Mouse (Mus musculus): ENCODE measurements around the gene Cyp2j6.

DNA sequence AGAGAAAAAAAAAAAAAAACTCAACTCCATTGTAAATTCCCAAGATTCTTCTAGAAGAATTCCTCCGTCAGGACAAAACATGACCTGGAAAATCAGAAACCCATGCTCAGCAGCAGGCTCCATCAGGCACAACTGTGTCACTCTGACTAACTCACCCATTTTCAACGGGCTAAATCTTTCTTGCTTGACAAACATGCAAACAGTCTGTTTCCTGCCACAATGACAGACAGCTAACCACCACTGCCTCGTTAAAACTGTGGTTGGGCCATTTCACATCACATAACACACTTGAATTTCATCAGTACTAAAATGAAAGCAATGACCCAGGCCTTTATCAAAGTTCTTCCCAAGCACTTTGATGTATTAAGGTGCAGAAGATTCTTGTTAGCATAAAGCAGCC lies 16.0 kb upstream of the Cyp2j6 start:
- no peak for TF ChIP-seq ZNF384 (IDR thresholded peaks at IDR 0.05; ENCODE audit: low read depth, low read length)
- TF ChIP-seq ZC3H11A (IDR thresholded peaks at IDR 0.05; ENCODE audit: borderline replicate concordance, low read depth, low read length): no peak
- TF ChIP-seq MAFK (IDR thresholded peaks at IDR 0.05; ENCODE audit: insufficient read depth, low read depth, low read length): no peak
- no peak for TF ChIP-seq CHD2 (IDR thresholded peaks at IDR 0.05; ENCODE audit: low read depth, low read length)
- no peak for TF ChIP-seq HCFC1 (IDR thresholded peaks at IDR 0.05; ENCODE audit: borderline replicate concordance, insufficient read depth, low read length)
